Mouse (Mus musculus): ENCODE data around the gene Mt1. TPM values are rescaled to one million over a fixed set of nuclear protein-coding genes. Genes with fewer than 3 reads are reported as not detected.

Gene Mt1
- polyA plus RNA-seq, 1 experiment from 2014 or later, result 34.9 TPM

DNA sequence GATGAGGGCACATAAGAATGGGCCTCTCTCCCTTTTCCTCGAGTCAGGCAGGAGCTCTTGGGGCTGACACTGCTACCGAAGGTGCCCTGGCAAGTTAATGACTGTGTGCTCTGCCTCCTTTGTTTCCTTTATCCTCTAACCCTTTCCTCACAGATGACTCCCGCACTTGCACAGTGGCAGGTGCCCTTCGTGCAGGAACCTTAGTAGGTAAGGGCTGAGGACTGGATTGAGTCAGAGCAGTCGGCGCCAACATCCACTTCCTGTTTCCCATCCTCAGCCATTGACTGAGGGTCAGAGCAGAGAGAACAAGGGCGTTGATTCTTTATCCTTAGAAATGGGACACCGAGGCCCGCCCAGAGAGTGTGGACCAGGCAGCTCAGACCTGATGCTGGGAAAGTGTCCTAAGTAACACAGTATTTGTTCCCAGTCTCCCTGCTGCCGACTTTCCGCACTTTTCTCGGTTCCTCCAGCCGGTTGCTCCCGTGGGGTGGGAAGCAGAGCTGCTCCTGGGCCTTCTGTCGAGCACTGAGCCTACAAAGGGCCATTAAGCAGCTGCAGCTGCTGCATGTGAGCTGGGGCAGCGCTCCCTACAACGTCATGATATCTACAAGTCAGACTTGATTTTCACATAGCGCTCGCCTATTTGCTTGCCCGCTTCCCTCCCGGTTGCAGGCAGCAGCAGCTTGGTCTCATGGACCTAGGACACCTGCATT lies 8.6 kb downstream of the Mt1 start:
- 0 out of 2 replicates have a peak, but pooled peaks cover 4% of the 10 kb centered on the region for H3K4me1 ChIP-seq (ENCODE audit: control insufficient read depth, insufficient read depth, low read length)
- no peak overlapping the region for H3K9ac ChIP-seq (replicated peaks; ENCODE audit: low read length)
- no peak overlapping the region for H3K4me3 ChIP-seq (replicated peaks; ENCODE audit: low read depth, low read length)
- H3K4me2 ChIP-seq (ENCODE audit: low read length), result no peak overlapping the region
- H3K36me3 ChIP-seq (ENCODE audit: control insufficient read depth, insufficient read depth, low read length), result no peaks in the 10 kb centered on the region
- ATAC-seq (ENCODE audit: low FRiP score, low TSS enrichment) (no peak), DNase-seq (peak; percentile 26)
- H3K9me3 ChIP-seq (ENCODE audit: control insufficient read depth, low read length), result no peaks in the 10 kb centered on the region
- WGBS, result 37% methylated on average over 21 of the region's 21 CpGs
- H3K27me3 ChIP-seq (ENCODE audit: control insufficient read depth, insufficient read depth, low read length), result peaks cover 48% of the 10 kb centered on the region
- H3K27ac ChIP-seq (replicated peaks; ENCODE audit: low read depth, low read length), result no peak overlapping the region

DNA sequence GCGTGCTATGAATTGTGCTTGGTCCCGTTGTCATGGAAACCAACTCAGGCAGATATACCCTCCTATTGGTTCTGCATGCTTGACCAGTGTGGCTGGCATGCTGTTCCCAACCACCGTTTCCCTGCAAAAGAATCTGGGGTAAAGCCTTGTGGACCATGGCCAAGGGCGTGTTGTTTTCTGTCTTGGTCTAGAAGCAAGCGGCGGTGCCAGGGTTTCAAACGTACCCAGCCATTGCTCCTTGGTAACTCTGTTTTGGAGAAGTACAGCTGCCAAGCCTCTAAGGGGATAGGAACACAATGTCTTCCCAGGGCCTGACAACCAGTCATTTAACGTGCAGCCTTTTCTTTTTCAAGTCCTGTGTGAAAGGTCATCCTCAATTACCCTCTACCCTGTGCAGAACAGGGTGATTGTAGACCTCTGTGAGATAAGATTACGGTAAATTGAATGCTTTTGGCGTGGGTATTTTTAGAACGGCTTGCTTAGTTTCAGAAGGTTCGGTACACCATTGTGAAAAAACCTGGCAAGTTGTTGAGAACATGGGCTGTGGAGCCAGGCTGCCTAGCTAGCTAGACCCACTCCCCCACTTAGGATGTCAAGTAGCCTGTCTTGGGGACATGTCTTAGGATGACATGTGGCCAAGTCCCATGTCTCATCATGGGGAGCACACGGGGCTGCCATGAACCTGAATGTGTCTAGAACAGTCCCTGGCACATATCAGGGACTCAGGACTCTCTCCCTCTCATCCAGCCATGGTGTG lies 10.6 kb downstream of the Mt1 start:
- Histone ChIP-seq H3K36me3 (ENCODE audit: control insufficient read depth, insufficient read depth, low read length) (no peaks in the 10 kb centered on the region), H3K4me1 (ENCODE audit: control insufficient read depth, insufficient read depth, low read length) (no peaks in the 10 kb centered on the region), H3K9ac (replicated peaks; ENCODE audit: low read length) (no peak overlapping the region), H3K9me3 (ENCODE audit: control insufficient read depth, low read length) (no peaks in the 10 kb centered on the region), H3K27me3 (ENCODE audit: control insufficient read depth, insufficient read depth, low read length) (peaks cover 28% of the 10 kb centered on the region), H3K4me3 (replicated peaks; ENCODE audit: low read depth, low read length) (no peak overlapping the region), H3K27ac (replicated peaks; ENCODE audit: low read depth, low read length) (no peak overlapping the region), H3K4me2 (ENCODE audit: low read length) (no peak overlapping the region)
- ATAC-seq (ENCODE audit: low FRiP score, low TSS enrichment) (no peak), DNase-seq (peak; percentile 66)
- 61% methylated on average over 13 of the region's 13 CpGs for WGBS

DNA sequence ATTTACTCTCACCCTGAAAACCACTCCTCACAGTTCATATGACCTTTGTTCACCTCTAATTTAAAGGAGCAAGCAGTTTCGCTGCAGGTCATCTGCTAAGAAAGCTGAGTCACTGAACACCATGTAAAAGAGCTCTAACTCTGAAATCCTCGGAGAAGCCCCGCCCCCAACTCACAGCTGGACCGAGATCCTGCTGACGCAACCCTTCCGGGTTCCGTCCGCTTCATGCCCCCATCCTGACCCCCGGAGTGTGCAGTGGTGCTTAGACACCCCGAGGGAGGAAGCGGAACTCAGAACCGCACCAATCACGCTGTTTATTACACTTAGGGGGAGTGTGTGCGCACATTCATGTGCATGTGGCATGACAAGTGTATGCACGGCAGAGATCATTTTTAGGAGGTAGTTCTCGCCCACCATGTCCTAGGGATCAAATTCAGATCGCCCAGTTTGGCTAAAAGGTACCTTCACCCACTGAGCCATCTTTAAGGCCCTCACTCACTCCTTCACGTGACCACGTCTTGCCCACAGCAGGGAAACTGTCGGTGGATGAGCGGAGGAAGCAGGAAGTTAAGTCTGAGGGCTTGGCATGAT lies 12.3 kb downstream of the Mt1 start:
- peaks cover 14% of the 10 kb centered on the region; the same call in 1 of the 2 replicates for H3K27me3 ChIP-seq (ENCODE audit: control insufficient read depth, insufficient read depth, low read length)
- H3K9me3 ChIP-seq (ENCODE audit: control insufficient read depth, low read length), result no peaks in the 10 kb centered on the region
- H3K4me1 ChIP-seq (ENCODE audit: control insufficient read depth, insufficient read depth, low read length), result no peaks in the 10 kb centered on the region
- H3K9ac ChIP-seq (replicated peaks; ENCODE audit: low read length), result no peak overlapping the region
- H3K36me3 ChIP-seq (ENCODE audit: control insufficient read depth, insufficient read depth, low read length), result no peaks in the 10 kb centered on the region
- DNase-seq, result peak; percentile 46
- ATAC-seq (ENCODE audit: low FRiP score, low TSS enrichment), result no peak
- 25% methylated on average over 21 of the region's 21 CpGs for WGBS
- H3K27ac ChIP-seq (replicated peaks; ENCODE audit: low read depth, low read length), result no peak overlapping the region
- peak overlapping the region; percentile 48 for H3K4me2 ChIP-seq (ENCODE audit: low read length)
- H3K4me3 ChIP-seq (replicated peaks; ENCODE audit: low read depth, low read length), result no peak overlapping the region; the same call in 1 of the 2 replicates

DNA sequence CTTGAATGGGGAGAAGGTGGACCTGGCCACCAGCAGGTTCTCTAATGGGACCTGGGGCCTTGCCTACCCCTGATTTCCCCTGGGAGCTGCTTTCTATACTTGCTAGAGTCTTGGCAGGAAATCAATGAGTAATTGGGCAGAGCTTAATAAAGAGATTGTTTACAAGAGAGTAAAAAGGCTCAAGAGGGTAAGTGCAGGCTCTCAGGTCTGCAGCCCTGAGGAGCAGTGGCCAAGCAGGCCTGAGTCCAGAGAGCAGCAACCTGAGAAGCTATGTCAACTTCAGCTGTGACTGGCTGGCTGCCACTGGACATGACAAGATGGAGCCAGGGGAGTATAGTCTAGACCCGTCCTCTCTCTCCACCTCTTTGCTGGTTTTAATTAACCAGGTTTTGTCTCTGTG lies 14.0 kb downstream of the Mt1 start:
- Histone ChIP-seq H3K27ac (replicated peaks; ENCODE audit: low read depth, low read length) (no peak overlapping the region), H3K27me3 (ENCODE audit: control insufficient read depth, insufficient read depth, low read length) (no peaks in the 10 kb centered on the region), H3K9ac (replicated peaks; ENCODE audit: low read length) (no peak overlapping the region), H3K4me3 (replicated peaks; ENCODE audit: low read depth, low read length) (no peak overlapping the region), H3K36me3 (ENCODE audit: control insufficient read depth, insufficient read depth, low read length) (no peaks in the 10 kb centered on the region), H3K4me1 (ENCODE audit: control insufficient read depth, insufficient read depth, low read length) (no peaks in the 10 kb centered on the region), H3K4me2 (ENCODE audit: low read length) (no peak overlapping the region), H3K9me3 (ENCODE audit: control insufficient read depth, low read length) (no peaks in the 10 kb centered on the region)
- 76% methylated on average over 1 of the region's 1 CpGs for WGBS
- ATAC-seq (ENCODE audit: low FRiP score, low TSS enrichment) (no peak), DNase-seq (no peak)

DNA sequence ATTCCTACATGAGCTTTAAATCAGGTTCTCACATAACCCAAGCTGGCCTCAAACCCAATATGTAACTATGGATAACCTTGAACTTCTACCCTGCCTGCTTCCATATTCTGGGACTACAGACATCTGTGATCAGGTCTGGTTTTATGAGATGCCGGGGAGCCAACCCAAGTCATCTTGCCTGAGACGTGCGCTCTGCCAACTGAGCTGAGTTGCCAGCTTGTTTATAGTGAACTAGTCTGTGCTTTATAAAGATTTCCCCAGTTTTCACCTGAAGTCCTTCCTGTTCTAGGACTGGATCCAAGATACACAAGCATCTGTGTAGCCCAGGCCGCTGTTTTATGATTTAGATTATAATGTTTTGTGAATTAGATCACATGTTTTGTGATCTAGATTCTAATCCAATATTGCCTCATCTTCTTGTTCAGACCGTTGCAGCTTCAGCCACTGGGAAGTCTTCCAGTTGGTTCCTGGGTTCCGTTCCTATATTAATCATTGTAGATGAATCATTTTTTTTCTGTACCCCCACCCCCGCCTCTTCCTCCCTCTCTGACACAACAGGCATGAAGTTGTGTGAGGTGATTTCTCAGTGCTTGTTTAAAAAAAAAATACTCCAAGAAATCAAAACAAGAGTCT lies 15.8 kb downstream of the Mt1 start:
- WGBS, result 90% methylated on average over 7 of the region's 7 CpGs
- Histone ChIP-seq H3K9me3 (ENCODE audit: control insufficient read depth, low read length) (no peaks in the 10 kb centered on the region), H3K36me3 (ENCODE audit: control insufficient read depth, insufficient read depth, low read length) (no peaks in the 10 kb centered on the region), H3K4me1 (ENCODE audit: control insufficient read depth, insufficient read depth, low read length) (no peaks in the 10 kb centered on the region), H3K4me3 (replicated peaks; ENCODE audit: low read depth, low read length) (no peak overlapping the region), H3K9ac (replicated peaks; ENCODE audit: low read length) (no peak overlapping the region), H3K4me2 (ENCODE audit: low read length) (no peak overlapping the region), H3K27me3 (ENCODE audit: control insufficient read depth, insufficient read depth, low read length) (no peaks in the 10 kb centered on the region), H3K27ac (replicated peaks; ENCODE audit: low read depth, low read length) (no peak overlapping the region)
- no peak for ATAC-seq (ENCODE audit: low FRiP score, low TSS enrichment)
- no peak for DNase-seq

GRCm38 (mm10) chr8:94199202-94199869 lies 20.5 kb downstream of the Mt1 start:
- Histone ChIP-seq H3K36me3 (ENCODE audit: control insufficient read depth, insufficient read depth, low read length) (no peaks in the 10 kb centered on the region), H3K27ac (replicated peaks; ENCODE audit: low read depth, low read length) (no peak overlapping the region), H3K4me3 (replicated peaks; ENCODE audit: low read depth, low read length) (no peak overlapping the region), H3K9ac (replicated peaks; ENCODE audit: low read length) (no peak overlapping the region), H3K4me1 (ENCODE audit: control insufficient read depth, insufficient read depth, low read length) (no peaks in the 10 kb centered on the region), H3K9me3 (ENCODE audit: control insufficient read depth, low read length) (no peaks in the 10 kb centered on the region), H3K27me3 (ENCODE audit: control insufficient read depth, insufficient read depth, low read length) (no peaks in the 10 kb centered on the region), H3K4me2 (ENCODE audit: low read length) (no peak overlapping the region)
- WGBS, result 46% methylated on average over 10 of the region's 10 CpGs
- peak; percentile 92 for DNase-seq
- ATAC-seq (ENCODE audit: low FRiP score, low TSS enrichment), result peak; percentile 20; the same call in 1 of the 2 replicates

DNA sequence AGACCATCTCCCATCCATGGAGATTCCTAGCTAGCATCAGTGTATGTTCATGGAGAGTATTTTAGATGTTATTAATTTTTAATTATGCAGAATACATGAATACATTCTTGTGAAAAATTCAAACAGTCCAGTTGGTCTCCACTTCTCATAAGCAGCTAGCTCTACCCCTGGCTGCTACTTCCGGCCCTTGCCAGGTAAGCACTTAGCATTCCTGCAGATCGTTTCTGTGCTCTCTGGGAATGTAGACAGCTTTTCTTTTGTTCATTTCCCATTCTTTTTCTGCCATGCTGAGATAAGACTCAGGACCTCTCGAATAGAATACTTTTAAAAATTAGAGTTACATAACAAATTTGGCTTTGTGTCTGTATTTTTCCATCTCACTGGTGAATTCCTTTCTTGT lies 25.2 kb downstream of the Mt1 start:
- Histone ChIP-seq H3K9me3 (ENCODE audit: control insufficient read depth, low read length) (no peaks in the 10 kb centered on the region), H3K4me3 (replicated peaks; ENCODE audit: low read depth, low read length) (no peak overlapping the region), H3K4me2 (ENCODE audit: low read length) (no peak overlapping the region), H3K4me1 (ENCODE audit: control insufficient read depth, insufficient read depth, low read length) (no peaks in the 10 kb centered on the region), H3K36me3 (ENCODE audit: control insufficient read depth, insufficient read depth, low read length) (no peaks in the 10 kb centered on the region), H3K9ac (replicated peaks; ENCODE audit: low read length) (no peak overlapping the region), H3K27me3 (ENCODE audit: control insufficient read depth, insufficient read depth, low read length) (no peaks in the 10 kb centered on the region), H3K27ac (replicated peaks; ENCODE audit: low read depth, low read length) (no peak overlapping the region)
- DNase-seq, result no peak
- WGBS, result 72% methylated on average over 3 of the region's 3 CpGs
- no peak for ATAC-seq (ENCODE audit: low FRiP score, low TSS enrichment)

- no peak overlapping the region for H3K4me2 ChIP-seq (ENCODE audit: low read length)
- H3K9me3 ChIP-seq (ENCODE audit: control insufficient read depth, low read length), result no peaks in the 10 kb centered on the region
- ATAC-seq (ENCODE audit: low FRiP score, low TSS enrichment) (no peak), DNase-seq (peak; percentile 85)
- 17% methylated on average over 5 of the region's 5 CpGs for WGBS
- no peak overlapping the region for H3K9ac ChIP-seq (replicated peaks; ENCODE audit: low read length)
- no peaks in the 10 kb centered on the region for H3K36me3 ChIP-seq (ENCODE audit: control insufficient read depth, insufficient read depth, low read length)
- no peak overlapping the region for H3K27ac ChIP-seq (replicated peaks; ENCODE audit: low read depth, low read length)
- H3K4me3 ChIP-seq (replicated peaks; ENCODE audit: low read depth, low read length), result no peak overlapping the region
- H3K4me1 ChIP-seq (ENCODE audit: control insufficient read depth, insufficient read depth, low read length), result no peaks in the 10 kb centered on the region
- H3K27me3 ChIP-seq (ENCODE audit: control insufficient read depth, insufficient read depth, low read length), result no peaks in the 10 kb centered on the region
Measured at GRCm38 (mm10) chr8:94205736-94206135, 26.9 kb downstream of the Mt1 start.
